Mouse (Mus musculus) c-Kit-negative CD71-positive TER-119-positive erythroid progenitor cells, embryonic 14.5 days (primary cell): ENCODE measurements around the gene Dock9.
"Not testable (repeated sequence)": the region's sequence is repeated elsewhere in the genome, so short reads cannot be mapped to it uniquely, and the experiment has no call there.

Experiments used
- DNase-seq: peaks from one replicate; pipeline ENCODE4 v3.0.0-alpha.2; 2013; ENCODE audit warnings: low read depth, low spot score

Dock9 gene

DNA sequence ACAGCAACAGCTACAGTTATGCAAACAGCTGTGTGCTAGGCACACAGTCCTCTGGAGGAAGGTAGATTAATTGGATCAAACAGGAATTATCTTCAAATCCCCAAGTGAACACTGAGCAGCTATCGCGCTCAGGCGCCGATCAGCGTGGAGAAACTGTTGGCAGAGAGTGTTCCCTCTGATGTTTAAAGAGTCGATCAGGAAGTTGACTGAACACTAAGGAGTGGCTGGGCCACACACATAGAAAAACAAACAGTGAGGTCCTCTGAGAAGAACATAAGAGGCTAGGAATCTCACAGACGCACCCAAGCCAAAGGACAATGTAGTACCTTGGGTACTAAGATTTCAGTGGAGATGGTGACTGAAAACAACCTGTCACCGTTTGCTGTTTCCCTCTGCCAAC lies 136.7 kb downstream of the Dock9 start:
- DNase-seq = no peak

DNA sequence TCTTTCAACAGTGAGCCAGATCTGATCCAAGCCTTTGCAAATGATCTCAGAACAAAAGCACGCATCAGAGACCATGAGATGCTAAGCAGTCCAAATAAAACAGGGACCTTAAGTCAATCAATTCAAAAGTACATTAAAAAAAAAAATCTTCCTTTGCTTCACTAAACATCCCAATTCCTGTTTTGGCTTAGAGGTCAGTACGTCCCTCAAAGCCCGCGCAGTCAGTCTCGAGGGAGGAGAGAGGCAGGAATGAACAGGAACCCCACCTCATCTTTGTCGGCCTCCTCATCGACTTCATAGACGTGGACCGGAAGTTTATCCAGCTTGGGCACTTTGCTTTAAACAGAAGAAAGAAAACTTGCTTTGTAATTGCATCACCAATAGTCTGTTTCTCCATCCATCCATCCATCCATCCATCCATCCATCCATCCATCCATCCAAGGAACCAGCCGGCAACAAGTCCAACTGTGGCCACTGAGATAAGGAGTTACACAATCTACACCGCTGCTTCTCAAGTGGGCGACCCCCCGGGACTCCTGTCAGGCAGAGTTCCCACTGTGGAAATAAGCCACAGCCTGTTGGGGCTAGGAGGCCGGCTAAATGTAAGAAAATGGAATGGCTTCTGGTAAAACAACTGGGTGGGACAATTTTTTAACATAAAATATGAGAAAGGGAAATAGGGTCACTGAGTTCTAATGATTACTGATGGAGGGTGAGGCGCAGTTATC lies 137.3 kb downstream of the Dock9 start:
- no peak for DNase-seq

DNA sequence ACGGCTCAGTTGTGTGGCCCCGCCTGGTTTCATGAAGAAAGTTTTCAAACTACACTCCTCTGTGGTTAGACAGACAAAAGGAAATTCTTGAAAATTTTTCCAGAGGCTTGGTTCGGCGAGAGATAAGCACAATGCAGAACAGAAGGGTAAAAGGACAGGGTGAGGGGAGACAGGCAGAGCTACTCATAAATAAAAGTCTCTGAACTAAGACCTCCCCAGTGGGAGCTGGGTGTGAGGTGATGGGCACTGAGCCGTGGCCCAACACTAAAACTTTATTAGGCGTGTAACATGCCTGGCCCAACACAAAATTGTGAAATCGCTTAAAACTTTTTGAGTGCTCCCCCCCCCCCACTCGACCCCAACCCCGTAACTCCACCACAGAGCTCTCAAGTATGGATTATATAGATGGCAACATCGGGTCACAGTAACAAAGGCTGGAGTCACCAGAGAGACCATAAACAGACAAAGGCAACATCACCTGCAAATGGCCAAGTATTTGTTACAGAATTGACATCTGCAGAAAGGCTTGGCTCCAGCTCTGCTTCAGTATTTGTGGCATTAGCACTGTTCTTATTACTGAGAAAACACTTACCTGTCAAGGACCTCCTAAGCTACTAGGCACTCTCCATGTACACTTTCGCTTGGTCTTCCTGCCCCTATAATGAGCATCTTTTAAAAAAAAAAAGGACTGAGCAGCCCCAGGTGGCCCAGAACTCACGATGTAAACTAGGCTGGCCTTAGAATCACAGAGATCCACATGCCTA lies 138.4 kb downstream of the Dock9 start:
- DNase-seq = no peak

DNA sequence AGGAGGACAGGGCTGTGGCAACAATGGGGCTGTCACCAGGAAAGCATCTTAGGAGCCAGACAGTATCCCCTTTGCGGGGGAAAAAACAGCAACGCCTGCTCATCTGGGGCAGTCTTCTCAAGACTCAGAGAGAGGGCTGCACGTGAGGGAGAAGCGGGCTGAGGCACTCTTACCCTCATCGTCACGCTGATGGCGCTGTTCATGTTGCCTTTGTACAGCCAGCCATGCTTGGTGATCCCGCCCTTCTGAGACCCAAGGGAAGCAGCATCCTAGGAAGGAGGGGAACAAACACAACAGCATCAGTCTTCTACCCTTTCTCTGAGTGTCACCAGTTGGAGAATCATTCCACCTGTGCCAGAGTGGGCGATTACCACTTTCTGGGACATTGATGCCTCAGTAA lies 139.1 kb downstream of the Dock9 start:
- DNase-seq = no peak

DNA sequence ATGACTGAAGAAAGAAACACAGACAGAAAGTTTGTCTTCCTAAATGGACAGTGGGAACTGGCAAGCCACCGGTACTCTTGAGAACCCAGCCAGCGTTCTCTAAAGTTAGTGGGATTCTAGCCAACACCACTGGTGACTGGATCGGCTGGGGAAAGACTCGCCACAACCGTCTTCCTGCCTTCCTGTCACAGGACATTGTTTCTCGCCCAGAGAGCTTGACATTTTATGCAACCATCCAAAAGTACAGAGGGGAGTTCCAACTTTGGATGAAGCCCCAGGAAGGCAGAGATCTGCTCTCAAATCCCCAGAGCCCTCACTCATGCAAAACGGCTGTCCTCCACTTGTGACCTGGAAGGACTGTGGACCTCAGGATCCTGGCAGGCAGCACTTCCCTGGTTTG lies 140.0 kb downstream of the Dock9 start:
- no peak for DNase-seq

DNA sequence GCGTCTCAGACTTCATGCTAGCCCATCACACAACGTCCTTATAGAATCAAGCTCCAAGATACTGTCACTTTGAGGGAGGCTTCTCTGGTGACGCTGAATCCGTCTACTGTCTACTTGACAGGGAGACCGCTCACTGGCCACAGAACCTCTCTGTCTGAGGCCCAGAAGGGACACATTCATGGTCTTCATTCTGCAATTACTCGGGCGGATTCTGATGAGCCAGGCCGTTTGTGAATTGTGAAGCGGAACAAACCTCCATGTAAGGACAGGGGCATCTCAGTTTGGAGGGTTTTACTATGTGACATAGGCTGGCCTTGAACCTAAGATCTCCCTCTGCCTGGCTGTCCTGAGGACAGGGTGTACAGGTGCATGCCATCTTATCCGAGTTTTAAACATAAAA lies 140.7 kb downstream of the Dock9 start:
- DNase-seq = no peak

DNA sequence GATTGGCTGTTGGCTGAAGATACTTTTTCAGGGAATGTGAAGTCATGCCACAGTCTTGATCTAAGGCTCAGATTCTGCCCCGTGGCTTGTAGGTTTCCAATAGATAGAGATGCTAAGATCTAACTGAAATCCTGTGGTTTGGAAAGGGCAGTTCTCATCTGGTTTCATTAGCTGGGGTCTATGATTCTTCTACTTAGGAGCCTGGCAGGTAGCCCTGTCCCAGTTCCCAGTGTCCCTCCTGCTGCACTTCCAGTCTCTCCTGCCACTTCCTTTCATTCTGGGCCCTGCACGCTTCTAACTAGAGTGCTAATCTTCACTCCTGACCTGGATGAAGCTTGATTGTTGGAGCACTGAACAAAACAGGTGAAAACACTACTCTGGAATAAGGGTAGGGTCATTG lies 142.7 kb downstream of the Dock9 start:
- no peak for DNase-seq

DNA sequence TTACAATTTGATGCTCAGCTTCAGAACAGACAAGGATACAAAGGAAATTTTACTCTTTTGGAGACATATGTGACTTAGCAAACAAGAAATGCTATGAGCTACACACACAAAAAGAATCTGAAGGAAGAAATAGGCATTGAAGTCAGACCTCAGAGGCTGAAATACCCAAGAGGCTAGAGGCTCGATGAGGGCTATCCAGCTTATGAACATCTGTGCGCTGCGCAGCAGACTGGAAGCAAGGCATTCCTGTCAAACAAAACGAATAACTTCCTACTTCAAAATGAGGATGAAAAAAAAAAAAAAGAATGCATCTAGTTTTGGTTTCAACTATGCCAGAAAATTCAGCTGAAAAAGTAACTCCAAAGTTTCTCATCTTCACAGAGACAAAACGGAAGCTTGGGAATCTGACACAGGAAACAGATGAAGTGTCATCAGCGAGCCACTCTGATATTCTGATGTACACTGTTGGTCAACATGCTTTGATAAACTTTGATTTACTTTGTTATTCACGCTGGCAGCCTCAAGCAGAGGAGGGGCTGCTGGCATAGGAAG lies 143.1 kb downstream of the Dock9 start:
- DNase-seq = no peak

DNA sequence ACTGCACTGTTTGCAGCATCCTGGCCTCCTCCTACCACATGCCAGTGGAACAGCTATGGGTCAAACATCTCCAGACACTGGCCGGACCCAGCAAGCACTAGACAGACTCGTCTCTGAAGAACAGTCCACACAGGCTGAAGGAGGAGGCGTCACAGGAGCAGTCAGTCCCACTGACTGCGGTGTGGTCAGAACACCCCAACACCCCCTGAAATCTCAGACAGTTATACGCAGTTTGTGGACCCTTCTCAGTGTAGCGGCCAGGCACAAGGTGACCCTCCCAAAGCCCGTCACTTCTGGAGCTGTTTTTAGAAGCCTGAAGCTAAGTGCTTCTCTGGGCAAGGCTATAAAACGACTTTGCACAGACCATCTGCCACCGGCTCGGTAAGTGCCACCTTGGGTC lies 143.9 kb downstream of the Dock9 start:
- no peak for DNase-seq

DNA sequence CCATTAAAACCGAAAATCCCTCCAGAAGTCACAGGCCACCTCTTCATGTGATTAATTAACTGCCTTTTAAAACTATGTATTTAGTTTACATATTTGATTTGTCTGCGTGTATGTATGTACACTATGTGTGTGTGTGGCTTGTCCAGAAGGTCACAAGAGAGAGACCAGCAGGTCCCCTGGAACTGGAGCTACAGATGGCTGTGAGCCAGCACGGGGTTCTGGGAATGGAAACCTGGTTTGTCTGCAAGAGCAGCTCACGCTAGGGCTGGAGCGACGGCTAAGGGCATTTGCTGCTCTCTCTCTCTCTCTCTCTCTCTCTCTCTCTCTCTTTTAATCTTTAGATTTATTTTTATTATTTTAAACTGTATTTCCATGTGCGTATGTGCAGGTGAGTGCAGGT lies 144.4 kb downstream of the Dock9 start:
- DNase-seq = no peak

DNA sequence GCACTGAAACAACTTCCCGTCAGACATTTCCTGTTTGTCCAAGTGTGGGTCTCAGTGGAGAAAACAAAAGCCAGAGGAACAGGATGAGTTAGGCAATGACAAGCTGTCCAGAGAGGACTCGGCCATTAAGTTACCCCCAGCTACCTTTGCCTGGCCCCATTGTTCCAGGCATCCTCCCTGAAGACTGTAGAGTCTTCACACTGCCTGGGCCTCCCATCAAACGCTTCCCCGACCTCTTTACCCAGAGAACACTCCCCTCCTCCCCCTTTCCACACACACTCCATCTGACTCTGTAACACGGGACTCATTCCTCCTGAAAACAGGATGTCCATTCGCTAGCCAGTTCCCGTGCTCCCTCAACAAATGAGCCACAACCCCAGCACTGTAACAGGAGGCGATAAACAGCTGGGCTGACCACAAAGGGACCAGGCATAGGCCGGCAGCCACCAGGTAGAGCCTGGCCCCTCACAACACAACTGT lies 149.0 kb downstream of the Dock9 start:
- DNase-seq = no peak

DNA sequence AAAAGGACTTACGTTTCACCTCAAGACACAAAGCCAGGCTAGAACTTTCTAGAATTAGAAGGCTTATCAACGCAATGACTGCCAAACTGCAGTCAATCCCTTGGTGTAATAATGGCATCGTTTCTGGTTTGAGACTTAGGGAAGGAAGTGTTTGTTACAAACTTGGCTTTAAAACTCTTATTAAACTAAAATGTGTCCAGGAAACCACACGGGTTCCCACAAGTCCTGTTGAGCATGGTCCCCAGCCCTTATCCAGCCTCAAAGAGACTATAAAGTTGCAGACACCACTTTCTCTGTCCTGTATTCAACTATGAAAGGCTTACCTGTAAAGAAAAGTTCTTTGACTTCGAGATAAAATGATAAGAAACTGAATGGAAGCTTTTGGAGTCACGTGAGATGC lies 149.9 kb downstream of the Dock9 start:
- no peak for DNase-seq

DNA sequence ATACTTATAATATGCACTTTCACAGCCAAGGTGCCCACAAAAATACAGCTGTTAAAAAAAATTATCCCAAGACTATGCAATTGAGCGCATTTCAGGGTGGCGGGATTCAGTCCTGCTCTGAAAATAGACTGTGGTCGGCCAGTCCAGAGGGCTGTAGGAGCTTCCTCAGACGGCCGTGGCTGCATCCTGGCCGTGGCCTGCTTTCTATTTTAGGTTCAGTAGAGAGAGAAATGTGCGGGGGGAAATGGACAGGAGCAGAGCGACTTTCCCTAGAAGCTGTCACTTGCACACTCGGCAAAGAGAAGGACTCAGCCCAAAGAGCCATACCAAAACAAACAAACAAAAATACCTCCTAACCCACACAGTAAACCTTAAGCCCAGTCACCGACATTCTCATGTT lies 151.0 kb downstream of the Dock9 start:
- no peak for DNase-seq

DNA sequence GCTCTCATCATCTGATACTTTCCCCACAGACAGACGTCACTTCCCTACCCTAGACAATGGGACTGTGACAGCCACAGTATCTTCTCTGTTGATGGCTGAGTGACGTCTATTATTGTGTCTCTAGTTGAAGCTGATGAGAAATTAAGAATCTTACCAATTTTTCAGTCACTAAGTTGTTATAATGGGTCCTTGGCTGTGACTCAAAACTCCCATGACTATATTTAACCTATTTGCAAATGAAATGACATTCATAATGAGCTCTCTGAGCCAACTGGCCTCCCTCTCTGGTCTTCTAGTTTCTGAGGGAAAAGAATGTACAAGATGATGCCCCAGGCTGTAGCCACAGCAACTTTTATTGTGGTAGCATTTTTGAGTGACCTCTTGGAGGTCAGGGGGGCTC lies 153.3 kb downstream of the Dock9 start:
- no peak for DNase-seq

DNA sequence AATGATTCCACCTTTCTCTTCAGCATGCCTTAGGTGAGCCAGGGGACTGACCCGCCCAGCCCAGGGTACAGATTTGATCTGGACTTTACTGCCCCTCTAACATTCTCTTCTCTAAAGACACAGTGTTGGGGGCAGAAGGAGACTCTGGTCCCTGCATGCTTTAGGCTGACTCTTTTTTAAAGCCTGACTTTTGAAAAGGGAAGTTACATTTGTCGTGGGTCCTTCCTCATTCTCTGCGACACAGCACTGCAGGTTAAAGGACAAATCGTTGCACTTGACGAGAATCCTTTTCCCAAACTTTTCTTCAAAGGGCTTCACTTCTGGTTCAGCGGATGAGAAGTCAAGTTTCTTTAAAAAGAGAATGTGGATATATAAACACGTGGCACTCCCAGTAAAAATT lies 156.4 kb downstream of the Dock9 start:
- no peak for DNase-seq

DNA sequence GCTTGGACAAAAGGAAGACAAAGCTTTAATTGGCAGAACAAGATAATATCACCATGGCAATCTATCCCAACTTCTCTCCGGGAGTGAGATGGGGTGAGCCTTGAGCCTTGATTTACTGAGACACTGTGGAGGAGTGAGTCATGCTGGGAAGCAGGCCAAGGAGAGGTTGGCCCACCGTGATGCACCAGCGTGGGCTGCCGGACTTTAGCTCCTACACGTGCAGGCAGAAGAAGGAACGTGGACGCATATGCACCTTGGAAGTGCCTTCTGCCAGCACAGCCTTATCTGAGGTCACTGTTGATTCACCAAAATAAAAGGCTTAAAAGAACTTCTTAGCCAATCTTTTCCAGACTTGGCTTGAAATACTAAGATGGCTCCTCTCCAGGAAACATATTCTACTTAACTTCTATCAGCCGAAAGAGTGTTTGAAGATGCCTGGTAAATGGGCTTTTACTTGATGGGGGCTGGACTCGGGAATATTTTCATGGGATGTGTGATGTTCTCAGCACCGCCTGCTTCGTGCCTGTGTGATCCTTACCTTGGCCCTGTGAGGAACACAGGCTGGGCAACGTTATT lies 160.6 kb downstream of the Dock9 start:
- no peak for DNase-seq

DNA sequence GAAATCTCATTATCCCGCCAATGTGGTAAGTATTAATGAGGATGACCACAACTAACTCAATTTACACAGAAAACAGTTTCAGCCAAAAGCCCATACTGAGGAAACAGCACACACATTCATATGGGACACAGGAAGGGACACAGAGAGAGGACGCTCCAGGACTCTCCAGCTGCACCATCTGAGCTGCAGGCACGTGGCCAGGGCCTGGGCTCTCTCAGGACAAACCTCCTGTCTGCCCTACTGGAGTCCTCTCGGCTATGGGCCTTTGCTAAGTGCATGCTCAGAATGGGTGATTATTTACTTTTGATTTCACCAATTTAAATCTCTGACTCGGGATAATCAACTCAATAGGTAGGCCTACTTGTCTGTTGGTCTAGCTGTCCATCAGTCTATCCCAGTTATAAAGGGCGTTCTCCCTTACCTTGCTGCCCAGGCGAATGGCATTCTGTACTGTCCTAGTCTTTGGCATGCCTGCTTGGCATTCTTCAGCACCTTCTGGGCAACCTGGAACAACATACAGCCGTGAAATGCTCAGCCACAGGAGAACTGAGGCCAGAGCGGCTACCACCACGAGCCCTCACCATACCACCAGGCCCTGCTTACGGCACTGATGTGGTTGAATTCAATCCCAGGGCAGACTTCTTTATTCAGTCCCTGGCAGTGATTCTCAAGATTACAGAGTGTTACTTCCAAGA lies 162.8 kb downstream of the Dock9 start:
- no peak for DNase-seq

DNA sequence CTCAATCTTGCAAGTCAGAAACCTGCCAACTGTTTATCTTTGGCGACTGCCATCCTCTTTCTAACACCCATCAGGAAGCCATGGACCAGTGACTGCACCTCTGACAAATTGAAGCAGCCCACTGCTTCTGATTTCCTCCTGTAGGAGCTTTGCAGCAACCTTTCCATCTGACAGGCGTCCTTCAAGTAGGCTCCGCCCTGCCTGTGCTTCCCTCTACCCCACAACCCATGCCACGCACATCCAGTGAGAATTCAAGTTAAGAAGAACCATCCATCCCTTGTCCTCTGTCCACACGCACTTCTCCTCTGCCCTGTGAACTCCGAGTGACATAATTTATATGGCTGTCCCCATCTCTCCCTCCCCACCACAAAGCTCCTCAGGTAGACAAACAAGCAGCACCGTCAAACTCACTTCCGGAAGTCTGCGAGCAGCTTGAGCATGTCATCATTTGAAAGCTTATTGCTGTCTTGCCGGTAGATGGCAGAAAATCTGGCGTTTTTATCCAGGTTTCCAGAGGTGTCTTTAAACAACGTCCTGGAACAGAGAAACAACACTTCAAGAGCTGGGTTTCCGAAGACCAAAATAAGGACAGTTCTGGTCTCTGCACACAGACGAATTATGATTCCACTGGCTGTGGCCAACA lies 163.4 kb downstream of the Dock9 start:
- no peak for DNase-seq

DNA sequence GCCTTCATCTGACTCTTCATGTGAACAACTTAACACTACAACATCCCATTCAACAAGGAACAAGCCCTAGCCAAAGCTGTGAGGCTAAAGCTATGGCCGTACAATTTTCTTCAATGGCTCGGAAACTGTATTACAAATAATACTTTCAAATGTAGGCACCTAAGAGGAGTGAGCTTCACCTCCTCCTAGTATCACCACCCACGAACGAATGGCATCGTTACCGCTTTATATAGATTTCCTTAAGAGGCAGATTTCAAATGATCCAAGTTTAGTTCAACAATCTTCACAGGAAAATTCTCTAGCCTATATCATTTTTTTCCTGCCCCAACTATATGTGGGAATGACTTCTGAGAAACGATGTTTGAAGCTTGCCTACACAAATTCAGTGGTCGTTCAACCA lies 165.7 kb downstream of the Dock9 start:
- DNase-seq = no peak

DNA sequence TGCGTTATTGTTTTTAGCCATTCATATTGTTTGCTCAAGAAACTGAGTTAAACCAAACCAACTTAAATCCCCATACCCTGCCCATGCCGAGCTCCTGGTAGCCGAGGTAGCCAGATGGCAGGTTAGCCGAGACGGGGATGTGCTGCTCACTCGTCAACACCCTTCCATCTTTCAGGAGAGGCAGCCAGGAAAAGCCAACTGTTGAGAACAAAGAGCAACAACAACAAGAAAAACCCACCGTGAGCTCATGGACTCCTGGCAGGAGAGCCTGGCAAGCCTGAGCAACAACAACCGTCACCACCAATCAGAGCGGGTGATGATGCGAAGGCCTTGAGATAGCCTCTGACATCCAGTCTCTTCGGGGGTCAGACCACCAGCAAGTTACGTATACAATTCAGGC lies 170.9 kb downstream of the Dock9 start:
- DNase-seq = no peak

DNA sequence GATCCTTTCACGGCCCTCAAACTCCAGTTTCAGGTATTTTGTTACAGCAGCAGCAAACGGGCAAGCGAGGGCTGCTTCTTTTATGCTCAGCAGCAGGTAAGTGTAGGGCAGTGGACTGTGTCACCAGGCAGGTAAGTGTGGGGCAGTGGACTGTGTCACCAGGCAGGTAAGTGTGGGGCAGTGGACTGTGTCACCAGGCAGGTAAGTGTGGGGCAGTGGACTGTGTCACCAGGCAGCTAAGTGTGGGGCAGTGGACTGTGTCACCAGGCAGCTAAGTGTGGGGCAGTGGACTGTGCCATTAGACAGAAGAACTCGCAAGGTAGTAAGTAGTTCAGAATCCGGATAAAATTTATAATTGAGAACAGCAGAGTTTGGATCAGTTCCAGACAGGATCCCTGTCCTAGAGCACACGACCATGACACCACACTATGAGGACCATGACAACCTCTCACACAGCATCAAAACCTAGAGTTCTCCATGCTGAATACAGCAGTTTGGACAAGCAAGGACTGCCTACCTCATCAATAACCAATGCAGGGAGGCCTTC lies 173.6 kb downstream of the Dock9 start:
- DNase-seq = not testable (repeated sequence)
